In the genomic region with DNA sequence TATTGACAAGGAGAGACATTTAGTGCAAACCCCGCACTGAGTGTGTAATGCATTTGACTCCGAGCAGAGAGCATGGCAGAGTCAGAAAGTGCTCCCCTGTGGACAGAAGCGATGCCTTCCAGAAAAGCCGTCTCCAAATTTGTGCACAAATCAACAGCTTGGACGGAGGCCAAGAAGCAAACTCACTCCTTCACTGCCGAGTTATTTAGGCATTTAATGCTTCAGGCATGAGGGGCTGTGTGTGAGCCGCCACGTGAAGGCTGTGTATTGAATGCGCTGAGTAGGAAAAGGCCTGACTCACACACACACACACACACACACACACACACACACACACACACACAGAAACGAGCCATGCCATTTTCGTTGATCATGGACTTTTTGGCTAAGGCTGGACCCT, we compare ENCODE assay signal across 9 mouse cellular contexts.
A peak's percentile ranks its signal among the peaks of the same experiment; 100 is the strongest.
DNase-seq lines count a peak whose midpoint lies in the region; ATAC-seq lines count a peak whose summit lies in the region.
"Had no signal": no experiment of that assay in that cellular context is flagged by ENCODE, and none has a peak within 500 bp of the region (broad histone marks: within the 10 kb centered on the region; RNA-seq: fewer than 3 reads in every experiment).

No protein-coding gene starts in this region.

- H3K27ac ChIP-seq in heart, embryonic 13.5 days (replicated peaks), result peak overlapping the region; percentile 62
- H3K27ac ChIP-seq: neural tube, embryonic 12.5 days had no signal

- no peaks in the 10 kb centered on the region for H3K36me3 ChIP-seq in heart, embryonic 13.5 days
- H3K36me3 ChIP-seq: neural tube, embryonic 12.5 days had no signal

- no peak overlapping the region for H3K9ac ChIP-seq in heart, embryonic 13.5 days
- H3K9ac ChIP-seq: neural tube, embryonic 12.5 days had no signal

- H3K4me3 ChIP-seq in heart, embryonic 13.5 days, result no peak overlapping the region
- H3K4me3 ChIP-seq: neural tube, embryonic 12.5 days had no signal

- no peaks in the 10 kb centered on the region for H3K9me3 ChIP-seq in heart, embryonic 13.5 days
- H3K9me3 ChIP-seq: neural tube, embryonic 12.5 days had no signal

- peak overlapping the region; percentile 4; the same call in 1 of the 2 replicates for H3K4me2 ChIP-seq in heart, embryonic 13.5 days
- H3K4me2 ChIP-seq: neural tube, embryonic 12.5 days had no signal

- ATAC-seq in heart, embryonic 13.5 days (ENCODE audit: extremely low read depth, insufficient number of reproducible peaks, low FRiP score, low TSS enrichment), result no peak; the same call in 1 of the 2 replicates

- H3K27me3 ChIP-seq in heart, embryonic 13.5 days (replicated peaks), result no peaks in the 10 kb centered on the region
- H3K27me3 ChIP-seq: neural tube, embryonic 12.5 days had no signal

- WGBS in heart, embryonic 13.5 days, result 28% methylated on average over 11 of the region's 11 CpGs

- no peak for DNase-seq in heart, postnatal 36 days
- peak; percentile 65 for DNase-seq in testis, postnatal 10 days (ENCODE audit: low spot score)
- no peak for DNase-seq in testis, postnatal 14 days (ENCODE audit: low spot score)
- peak; percentile 36 to 59 for DNase-seq in frontal cortex, postnatal 10 days (ENCODE audit: low spot score in 2 of 2)
- peak; percentile 62 to 64 for DNase-seq in left cerebral cortex, postnatal 25 days (ENCODE audit: low spot score in 2 of 2)
- DNase-seq in embryo, embryonic 9.5 days (ENCODE audit: extremely low spot score), result no peak
- DNase-seq in layer of hippocampus, adult 9-11 months, result no peak

- intact Hi-C loops in heart, postnatal 36 days (cut with DNase I), result no loop called here
- intact Hi-C loops in left cerebral cortex, postnatal 25 days (cut with DNase I), result loop anchor here (10.0 kb wide), 1 partner anchor 496 kb away; no protein-coding TSS in a partner anchor

- peaks cover 27% of the 10 kb centered on the region for H3K4me1 ChIP-seq in heart, embryonic 13.5 days

Comparison
In these comparisons a context has a peak if more than half of its experiments do, and no peak if none do; other contexts are left out.
1. DNase-seq: peak in testis, postnatal 10 days (single experiment), frontal cortex, postnatal 10 days (2 of 2) and left cerebral cortex, postnatal 25 days (2 of 2); none in heart, postnatal 36 days (0 of 2), testis, postnatal 14 days (single experiment), embryo, embryonic 9.5 days (single experiment) and layer of hippocampus, adult 9-11 months (single experiment).